Mouse (Mus musculus): ENCODE measurements around the gene Praf2. TPM values are rescaled to one million over a fixed set of nuclear protein-coding genes. Genes with fewer than 3 reads are reported as not detected.

Praf2 gene
- total and polyA plus RNA-seq, 3 experiments = 19.1 to 60.1 TPM; not detected in 1

GRCm38 (mm10) chrX:7727176-7727575, 1.1 kb upstream of the Praf2 start:
- Histone ChIP-seq H3K36me3 (ENCODE audit: control insufficient read depth in 1 of 2, insufficient read depth in 2 of 2, low read length in 2 of 2) (no peaks in the 10 kb centered on the region), H3K79me2 (ENCODE audit: control insufficient read depth, insufficient read depth, low read length, poor library complexity) (peaks cover 6% of the 10 kb centered on the region), H3K4me1 (ENCODE audit: control insufficient read depth in 1 of 2, insufficient read depth in 2 of 2, low read length in 2 of 2) (peaks cover 3 to 16% of the 10 kb centered on the region in 2 experiments; a peak in 3 of 4 replicates), H3K4me3 (ENCODE audit: control insufficient read depth in 1 of 2, insufficient read depth in 1 of 2, low read depth in 2 of 2, low read length in 2 of 2) (no peak overlapping the region), H3K9me3 (replicated peaks; ENCODE audit: insufficient read depth, low read length) (no peaks in the 10 kb centered on the region), H3K27ac (ENCODE audit: control insufficient read depth, low read depth, low read length) (no peak overlapping the region), H3K27me3 (ENCODE audit: control insufficient read depth in 1 of 2, insufficient read depth in 2 of 2, low read length in 2 of 2) (no peaks in the 10 kb centered on the region), H3K9ac (ENCODE audit: control insufficient read depth, low read depth, low read length, poor library complexity, severe bottlenecking) (no peak overlapping the region)
- DNase-seq (ENCODE audit: low read depth, low spot score) = no peak
- TF ChIP-seq EP300 (IDR thresholded peaks at IDR 0.05; ENCODE audit: low read depth in 1 of 2, low read length in 2 of 2) (no peak), JUND (IDR thresholded peaks at IDR 0.05; ENCODE audit: low read depth, low read length) (no peak), MAX (IDR thresholded peaks at IDR 0.05; ENCODE audit: low read length) (no peak), ZKSCAN1 (IDR thresholded peaks at IDR 0.05; ENCODE audit: low read depth, low read length) (no peak), BHLHE40 (IDR thresholded peaks at IDR 0.05; ENCODE audit: borderline replicate concordance, low read depth, low read length) (no peak), UBTF (IDR thresholded peaks at IDR 0.05; ENCODE audit: borderline replicate concordance, insufficient read depth, low read depth, low read length) (no peak), MYB (IDR thresholded peaks at IDR 0.05; ENCODE audit: low read depth, low read length) (no peak), GABPA (IDR thresholded peaks at IDR 0.05; ENCODE audit: low read depth, low read length) (no peak), SIN3A (IDR thresholded peaks at IDR 0.05; ENCODE audit: low read length) (no peak), POLR2A (IDR thresholded peaks at IDR 0.05; ENCODE audit: control insufficient read depth in 1 of 2, insufficient read depth in 1 of 2, low read depth in 1 of 2, low read length in 2 of 2, poor library complexity in 1 of 2) (no peak), CTCF (IDR thresholded peaks at IDR 0.05 in 2 of 3, conservative IDR thresholded peaks at IDR 0.05 in 1 of 3; ENCODE audit: control insufficient read depth in 1 of 3, insufficient read depth in 1 of 3, low read depth in 2 of 3, low read length in 3 of 3, poor library complexity in 1 of 3, severe bottlenecking in 1 of 3) (no peak)

GRCm38 (mm10) chrX:7728922-7729265, 655 bp downstream of the Praf2 start:
- no peaks in the 10 kb centered on the region for H3K27me3 ChIP-seq (ENCODE audit: control insufficient read depth in 1 of 2, insufficient read depth in 2 of 2, low read length in 2 of 2)
- no peak for TF ChIP-seq GATA1 (IDR thresholded peaks at IDR 0.05; ENCODE audit: low read depth, low read length)
- DNase-seq (ENCODE audit: low read depth, low spot score) = no peak
- no peaks in the 10 kb centered on the region; the same call in 1 of the 2 replicates for H3K79me2 ChIP-seq (ENCODE audit: control insufficient read depth, insufficient read depth, low read length, poor library complexity)
- no peaks in the 10 kb centered on the region for H3K9me3 ChIP-seq (replicated peaks; ENCODE audit: insufficient read depth, low read length)
- H3K4me3 ChIP-seq (ENCODE audit: control insufficient read depth in 1 of 2, insufficient read depth in 1 of 2, low read depth in 2 of 2, low read length in 2 of 2) = peak overlapping the region; percentile 63 to 77
- H3K27ac ChIP-seq (ENCODE audit: control insufficient read depth, low read depth, low read length) = no peak overlapping the region
- peak overlapping the region; percentile 60 for H3K9ac ChIP-seq (ENCODE audit: control insufficient read depth, low read depth, low read length, poor library complexity, severe bottlenecking)
- peaks cover 3 to 11% of the 10 kb centered on the region in 2 experiments; a peak in 2 of 4 replicates for H3K4me1 ChIP-seq (ENCODE audit: control insufficient read depth in 1 of 2, insufficient read depth in 2 of 2, low read length in 2 of 2)
- no peaks in the 10 kb centered on the region for H3K36me3 ChIP-seq (ENCODE audit: control insufficient read depth in 1 of 2, insufficient read depth in 2 of 2, low read length in 2 of 2)

- H3K79me2 ChIP-seq (ENCODE audit: control insufficient read depth, insufficient read depth, low read length, poor library complexity) = no peaks in the 10 kb centered on the region; the same call in 1 of the 2 replicates
- H3K9ac ChIP-seq (ENCODE audit: control insufficient read depth, low read depth, low read length, poor library complexity, severe bottlenecking) = peak overlapping the region; percentile 82
- H3K4me3 ChIP-seq (ENCODE audit: control insufficient read depth in 1 of 2, insufficient read depth in 1 of 2, low read depth in 2 of 2, low read length in 2 of 2) = peak overlapping the region; percentile 63 to 71
- no peaks in the 10 kb centered on the region for H3K27me3 ChIP-seq (ENCODE audit: control insufficient read depth in 1 of 2, insufficient read depth in 2 of 2, low read length in 2 of 2)
- 0 out of 2 replicates have a peak overlapping the region, but pooled peaks have one; percentile 21 for H3K27ac ChIP-seq (ENCODE audit: control insufficient read depth, low read depth, low read length)
- H3K36me3 ChIP-seq (ENCODE audit: control insufficient read depth in 1 of 2, insufficient read depth in 2 of 2, low read length in 2 of 2) = peaks cover 0 to 2% of the 10 kb centered on the region in 2 experiments; a peak in 1 of 4 replicates
- no peak for TF ChIP-seq MXI1 (IDR thresholded peaks at IDR 0.05; ENCODE audit: low read depth, low read length)
- no peak for TF ChIP-seq ELF1 (IDR thresholded peaks at IDR 0.05; ENCODE audit: low read depth, low read length)
- TF ChIP-seq RAD21 (IDR thresholded peaks at IDR 0.05; ENCODE audit: low read depth, low read length) = peak; percentile 59
- no peak for TF ChIP-seq ZNF384 (IDR thresholded peaks at IDR 0.05; ENCODE audit: low read depth, low read length)
- TF ChIP-seq MYC (IDR thresholded peaks at IDR 0.05; ENCODE audit: low read depth, low read length) = no peak
- TF ChIP-seq SIN3A (IDR thresholded peaks at IDR 0.05; ENCODE audit: low read length) = no peak
- no peak for TF ChIP-seq MAZ (IDR thresholded peaks at IDR 0.05; ENCODE audit: low read depth, low read length)
- 0 out of 2 replicates have a peak, but pooled peaks have one; percentile 19 for TF ChIP-seq NELFE (IDR thresholded peaks at IDR 0.05; ENCODE audit: low read depth, low read length)
- peak; percentile 56 to 57; a peak in 2 of 4 replicates for TF ChIP-seq POLR2A (IDR thresholded peaks at IDR 0.05; ENCODE audit: control insufficient read depth in 1 of 2, insufficient read depth in 1 of 2, low read depth in 1 of 2, low read length in 2 of 2, poor library complexity in 1 of 2)
- no peak for TF ChIP-seq CHD1 (IDR thresholded peaks at IDR 0.05; ENCODE audit: low read depth, low read length)
- TF ChIP-seq CTCF (IDR thresholded peaks at IDR 0.05 in 2 of 3, conservative IDR thresholded peaks at IDR 0.05 in 1 of 3; ENCODE audit: control insufficient read depth in 1 of 3, insufficient read depth in 1 of 3, low read depth in 2 of 3, low read length in 3 of 3, poor library complexity in 1 of 3, severe bottlenecking in 1 of 3) = peak; percentile 62 to 90 (median 87); a peak in 5 of 6 replicates
- peak; percentile 46; the same call in 1 of the 2 replicates for TF ChIP-seq NRF1 (IDR thresholded peaks at IDR 0.05; ENCODE audit: insufficient read depth, low read depth, low read length, poor library complexity, severe bottlenecking)
- TF ChIP-seq SMC3 (IDR thresholded peaks at IDR 0.05; ENCODE audit: low read depth, low read length) = peak; percentile 74
- peak; percentile 26; the same call in 1 of the 2 replicates for TF ChIP-seq ZC3H11A (IDR thresholded peaks at IDR 0.05; ENCODE audit: low read depth, low read length)
- TF ChIP-seq TAL1 (IDR thresholded peaks at IDR 0.05; ENCODE audit: low read length) = no peak
- no peak for TF ChIP-seq BHLHE40 (IDR thresholded peaks at IDR 0.05; ENCODE audit: borderline replicate concordance, low read depth, low read length)
- peak; percentile 91 for DNase-seq (ENCODE audit: low read depth, low spot score)
- H3K9me3 ChIP-seq (replicated peaks; ENCODE audit: insufficient read depth, low read length) = no peaks in the 10 kb centered on the region
- H3K4me1 ChIP-seq (ENCODE audit: control insufficient read depth in 1 of 2, insufficient read depth in 2 of 2, low read length in 2 of 2) = peaks cover 0 to 11% of the 10 kb centered on the region in 2 experiments; a peak in 1 of 4 replicates
These were observed 5.4 kb downstream of the Praf2 start for GRCm38 (mm10) chrX:7733571-7734156.
